Mouse (Mus musculus): Measurements from ENCODE around the gene Tbc1d8.

Gene Tbc1d8

GRCm38 (mm10) chr1:39393217-39393867 is 85.2 kb downstream of the Tbc1d8 start:
- no peak for DNase-seq (ENCODE audit: low read depth)

DNA sequence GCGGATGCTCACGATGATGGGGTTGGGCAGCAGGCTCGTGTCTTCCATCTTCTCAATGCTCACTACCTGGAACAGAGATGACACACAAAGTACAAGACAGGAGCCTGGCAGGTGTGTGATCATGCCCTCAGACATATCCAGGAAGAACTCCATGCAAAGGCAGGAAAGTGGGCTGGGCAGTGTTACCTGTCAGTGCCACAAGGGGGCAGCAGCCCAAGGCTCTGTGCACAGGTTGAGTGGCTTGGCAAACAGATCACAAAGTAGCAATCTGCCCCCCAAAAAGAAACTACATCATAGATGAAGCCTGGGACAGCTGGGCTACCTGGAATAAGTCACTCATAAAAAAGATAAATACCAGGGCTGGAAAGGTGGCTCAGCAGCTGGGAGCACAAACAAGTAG is 86.4 kb downstream of the Tbc1d8 start:
- no peak for DNase-seq (ENCODE audit: low read depth)

GRCm38 (mm10) chr1:39391652-39392051 is 86.9 kb downstream of the Tbc1d8 start:
- no peak for DNase-seq (ENCODE audit: low read depth)

DNA sequence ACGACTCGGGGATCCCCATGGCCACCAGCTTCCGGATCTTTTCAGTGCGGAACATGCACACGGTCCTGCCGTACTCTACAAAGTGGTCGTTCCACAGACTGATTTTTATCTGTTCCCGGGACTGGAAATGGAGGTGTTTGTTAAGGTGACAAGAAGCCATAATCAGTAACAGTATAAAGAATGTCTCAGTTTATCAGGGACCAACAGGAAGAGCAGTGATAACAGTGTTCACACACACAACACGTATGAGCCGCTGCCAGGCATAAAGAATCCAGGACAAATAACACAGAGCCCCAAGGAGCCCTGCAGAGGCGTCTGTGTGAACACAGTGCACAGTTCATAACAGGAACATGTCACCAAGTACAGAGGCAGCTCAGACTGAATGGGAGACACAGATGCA is 89.2 kb downstream of the Tbc1d8 start:
- DNase-seq (ENCODE audit: low read depth) = no peak

DNA sequence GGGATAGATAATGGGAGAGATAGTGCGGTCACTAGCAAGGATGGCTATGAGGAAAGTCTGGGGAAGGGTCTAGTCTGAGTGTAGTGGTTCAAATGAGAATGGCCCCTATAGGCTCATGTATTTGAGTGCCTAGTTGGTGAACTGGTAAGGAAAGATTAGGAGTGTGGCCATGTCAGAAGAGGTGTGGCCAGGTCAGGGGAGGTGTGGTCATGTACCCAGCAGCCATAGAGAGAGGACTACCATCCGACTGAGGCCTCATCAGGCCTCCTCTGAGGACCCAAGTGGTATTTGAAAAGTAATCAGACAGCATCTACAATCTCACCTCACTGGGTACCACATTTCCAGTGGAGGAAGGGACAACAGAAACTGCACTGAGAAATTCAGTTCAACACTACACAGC is 90.4 kb downstream of the Tbc1d8 start:
- no peak for DNase-seq (ENCODE audit: low read depth)

DNA sequence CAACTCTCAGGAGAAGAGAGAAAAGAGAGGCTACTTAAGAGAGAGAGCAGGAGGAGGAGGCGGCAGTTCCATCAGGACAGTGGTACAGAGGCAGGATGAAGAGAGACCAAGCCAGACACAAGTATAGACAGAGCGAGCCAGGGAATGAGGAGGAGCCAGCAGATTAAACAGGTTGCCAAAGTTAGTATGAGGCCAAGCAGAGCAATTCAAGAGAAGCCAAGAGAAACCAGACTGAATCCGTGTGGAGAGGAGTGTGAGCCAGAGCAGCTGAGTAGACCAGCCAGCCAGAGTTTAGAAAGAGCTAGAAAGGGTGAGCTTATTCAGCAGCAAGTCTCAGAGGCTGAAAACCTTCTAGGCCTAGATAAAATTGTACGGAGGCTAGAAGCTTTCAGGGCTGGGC is 91.1 kb downstream of the Tbc1d8 start:
- no peak for DNase-seq (ENCODE audit: low read depth)

- DNase-seq (ENCODE audit: low read depth) = no peak
Measured at GRCm38 (mm10) chr1:39386456-39386855, 92.1 kb downstream of the Tbc1d8 start.

DNA sequence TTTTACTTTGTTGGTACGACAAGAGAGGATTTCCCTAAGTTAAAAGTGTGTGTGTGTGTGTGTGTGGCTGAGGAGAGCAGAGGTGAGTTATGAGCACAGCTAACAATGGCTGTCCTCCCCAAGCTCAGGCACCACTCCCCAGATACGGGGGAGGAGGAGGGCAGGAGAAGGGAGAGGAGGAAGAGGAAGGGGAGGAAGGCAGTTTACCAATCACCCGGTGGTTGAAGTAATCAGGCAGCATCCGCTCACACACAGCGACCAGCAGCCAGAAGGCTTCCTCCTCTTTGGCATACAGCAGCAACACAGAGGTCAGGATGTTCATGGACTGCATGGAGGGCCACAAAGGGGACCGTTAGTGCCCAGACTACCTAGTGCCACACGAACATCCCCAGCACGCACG is 93.6 kb downstream of the Tbc1d8 start:
- DNase-seq (ENCODE audit: low read depth) = no peak

DNA sequence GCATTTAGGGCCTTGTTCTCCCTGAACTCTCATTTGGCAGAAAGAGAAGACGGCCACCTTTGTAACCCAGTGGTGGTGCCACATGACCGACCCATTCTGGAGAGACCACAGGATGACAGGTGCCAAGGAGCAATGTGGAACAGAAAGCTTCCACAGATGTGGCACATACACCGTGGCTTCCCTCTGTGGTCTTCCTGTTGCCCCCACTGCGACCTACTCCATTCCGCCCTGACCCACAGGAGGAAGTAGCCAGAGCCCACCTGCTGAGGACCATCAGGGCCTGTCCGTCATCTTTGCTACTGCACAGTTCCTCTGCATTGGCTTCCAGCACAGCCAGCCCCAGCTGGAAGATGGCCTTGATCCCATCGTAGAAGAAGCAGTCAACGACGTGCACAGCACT is 97.5 kb downstream of the Tbc1d8 start:
- DNase-seq (ENCODE audit: low read depth) = no peak

GRCm38 (mm10) chr1:39379021-39379420 is 99.5 kb downstream of the Tbc1d8 start:
- DNase-seq (ENCODE audit: low read depth) = no peak

DNA sequence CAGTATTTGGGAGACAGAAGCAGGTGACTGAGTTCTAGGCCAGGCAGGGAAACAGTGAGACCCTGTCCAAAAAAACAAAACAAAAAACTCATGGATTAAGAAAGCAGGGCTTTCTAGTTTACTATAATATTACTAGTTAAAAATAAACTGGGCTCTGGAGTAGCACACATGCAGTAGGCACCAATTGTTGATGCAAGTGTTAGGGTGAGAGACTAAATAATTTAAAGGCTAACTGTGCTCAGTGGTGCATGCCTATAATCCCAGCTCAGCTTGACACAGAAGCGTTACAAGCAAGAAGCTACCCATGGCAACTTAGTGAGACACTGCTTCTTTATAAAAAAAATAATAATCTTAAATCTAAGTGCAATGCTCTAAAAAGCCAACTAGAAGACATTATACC is 100.0 kb downstream of the Tbc1d8 start:
- DNase-seq (ENCODE audit: low read depth) = no peak

DNA sequence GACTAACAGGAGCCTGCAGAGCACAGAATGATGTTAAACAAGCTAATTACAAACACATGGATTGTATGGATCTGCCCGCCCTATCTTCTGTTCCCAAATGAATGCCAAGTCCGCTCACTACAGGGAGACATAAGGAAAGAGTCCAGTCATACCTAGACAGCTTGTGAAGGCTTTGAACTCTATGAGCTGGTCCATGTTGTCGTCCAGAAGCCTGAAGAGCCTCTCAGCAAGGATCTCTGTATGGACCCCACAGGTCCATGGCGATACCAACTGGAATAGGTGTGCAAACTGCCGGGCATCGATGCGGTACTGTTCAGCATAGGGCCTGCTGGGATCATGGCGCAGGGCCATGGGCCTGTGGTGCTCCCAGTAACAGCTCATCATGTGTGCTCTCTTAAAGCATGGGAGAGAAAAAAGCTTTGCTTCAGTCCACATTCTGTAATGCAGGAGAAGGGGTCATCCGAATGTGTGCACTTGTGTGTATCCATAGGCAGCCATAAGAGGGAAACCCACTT is 101.8 kb downstream of the Tbc1d8 start:
- DNase-seq (ENCODE audit: low read depth) = no peak

GRCm38 (mm10) chr1:39376121-39376520 is 102.4 kb downstream of the Tbc1d8 start:
- DNase-seq (ENCODE audit: low read depth) = no peak

DNA sequence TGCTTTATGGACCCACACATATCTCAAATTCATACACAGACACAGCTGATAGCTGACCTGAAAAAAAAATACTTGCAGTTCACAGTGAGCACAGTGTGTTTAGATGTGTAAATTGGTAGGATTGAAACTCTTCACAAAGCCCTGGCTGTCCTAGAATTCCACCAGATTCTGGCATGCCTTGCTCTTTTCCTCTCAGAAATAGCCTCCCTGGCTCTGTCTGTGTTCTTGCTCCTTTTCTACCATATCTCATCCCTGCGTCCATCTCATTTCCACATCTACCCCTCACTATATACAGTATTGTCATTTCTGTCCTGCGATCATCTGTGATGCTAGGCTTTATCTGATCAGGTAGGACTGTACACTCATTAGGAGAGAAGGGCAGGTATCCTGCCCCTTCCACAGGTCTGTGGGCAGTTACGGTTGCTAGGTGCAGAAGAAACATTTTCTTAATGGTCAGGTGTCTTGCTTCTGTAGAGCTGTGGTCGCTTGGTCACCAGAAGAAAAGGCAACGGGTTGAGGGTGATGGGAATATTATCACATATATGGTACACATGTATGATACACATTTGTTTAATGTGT is 104.2 kb downstream of the Tbc1d8 start:
- no peak for DNase-seq (ENCODE audit: low read depth)

- DNase-seq (ENCODE audit: low read depth) = no peak
Measured at GRCm38 (mm10) chr1:39373378-39373777, 105.2 kb downstream of the Tbc1d8 start.

- DNase-seq (ENCODE audit: low read depth) = no peak
Measured at GRCm38 (mm10) chr1:39372220-39372843, 106.2 kb downstream of the Tbc1d8 start.

DNA sequence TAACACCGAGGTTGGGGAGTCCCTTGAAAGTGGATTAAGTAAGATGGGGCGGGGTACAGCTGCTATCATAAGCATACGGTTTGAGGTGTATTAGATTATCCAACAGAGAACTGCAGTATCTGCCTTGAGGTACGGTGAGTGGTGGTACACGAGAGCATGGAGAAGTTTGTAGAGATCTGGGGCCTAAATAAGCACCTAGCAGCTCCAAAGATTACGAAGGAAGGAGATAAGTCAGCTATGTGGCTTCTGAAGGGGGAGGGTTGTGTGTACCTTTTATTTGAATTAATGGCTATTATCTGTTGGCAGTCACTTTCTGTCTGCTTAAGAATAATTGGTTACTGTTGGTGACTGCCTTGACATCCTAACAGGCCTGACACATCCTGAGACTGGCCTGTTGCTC is 108.1 kb downstream of the Tbc1d8 start:
- no peak for DNase-seq (ENCODE audit: low read depth)

DNA sequence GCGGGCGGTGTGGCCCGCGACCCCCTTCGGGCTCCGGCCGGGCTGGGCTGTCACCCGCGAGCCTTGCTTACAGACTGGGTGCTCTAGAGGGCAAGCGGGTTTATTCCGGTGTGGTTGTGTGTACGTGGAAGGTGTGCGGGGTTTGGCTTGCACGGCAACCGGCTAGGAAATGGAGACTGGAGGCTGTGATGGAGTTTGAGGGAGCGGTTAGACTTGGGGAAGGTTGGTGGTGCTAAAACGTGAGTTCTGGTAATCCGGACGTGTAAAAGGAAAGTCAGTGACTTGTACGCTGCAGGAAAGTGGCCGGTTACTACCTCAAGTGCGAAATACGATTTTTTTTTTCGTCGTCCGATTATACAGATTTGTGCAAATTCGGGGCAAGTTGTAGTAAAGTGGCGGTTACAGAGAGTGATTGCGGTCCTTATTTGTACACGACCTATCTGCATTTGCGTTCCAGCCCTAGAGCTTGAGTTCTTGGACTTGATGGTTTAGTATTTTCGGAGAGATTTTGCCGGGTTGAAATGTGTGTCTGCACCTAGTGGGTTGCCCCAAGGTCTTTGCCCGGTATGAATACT is 110.2 kb downstream of the Tbc1d8 start:
- no peak for DNase-seq (ENCODE audit: low read depth)

GRCm38 (mm10) chr1:39367601-39368266 is 110.8 kb downstream of the Tbc1d8 start, which contains the start of gene Rpl31:
Gene Rpl31, plus strand, starts transcription at chr1:39367842.
- peak; percentile 92 for DNase-seq (ENCODE audit: low read depth)

DNA sequence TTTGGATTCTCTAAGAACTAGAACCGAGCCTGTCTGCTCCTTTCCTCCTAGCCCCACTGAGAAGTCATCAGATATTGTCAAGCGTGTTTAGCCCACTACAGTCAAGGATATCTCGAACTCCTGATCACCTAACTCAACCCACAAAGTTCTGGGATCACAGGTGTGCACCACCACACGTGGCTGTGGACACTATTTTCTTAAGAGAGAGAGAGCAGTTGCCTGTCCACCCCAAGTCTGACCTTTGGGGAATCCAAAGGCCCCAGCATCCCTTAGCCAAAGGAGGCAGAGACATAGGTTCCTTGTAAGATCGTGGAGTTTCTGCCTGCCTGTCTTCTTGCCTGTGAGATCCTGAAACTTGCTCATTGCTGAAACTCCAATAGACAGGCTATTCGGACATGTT is 111.5 kb downstream of the Tbc1d8 start:
- DNase-seq (ENCODE audit: low read depth) = no peak

- DNase-seq (ENCODE audit: low read depth) = no peak
Measured at GRCm38 (mm10) chr1:39365562-39365961, 113.0 kb downstream of the Tbc1d8 start.

- DNase-seq (ENCODE audit: low read depth) = no peak
Measured at GRCm38 (mm10) chr1:39362515-39362893, 116.1 kb downstream of the Tbc1d8 start.

Data from fibroblast of lung, adult 2 months (primary cell).